Mouse (Mus musculus) liver, adult 10 weeks (tissue): ENCODE results near the gene Tent2. TPM values are rescaled to one million over a fixed set of nuclear protein-coding genes. Genes with fewer than 3 reads are reported as not detected.

ENCODE experiments used
- polyA plus RNA-seq: library from polyadenylated mRNA; stranded (reverse); fragments of 350-450 nt; fragmentation: Illumina TruSeq; extraction: RNeasy Lipid Tissue Mini Kit (QIAGEN cat#74804); gene quantifications from one replicate; pipeline ENCODE4 v1.2.3, GENCODE M21; 2014; ENCODE audit warnings: low read depth, low replicate concordance

Tent2 gene
- polyA plus RNA-seq: 75.9 TPM

GRCm38 (mm10) chr13:93191831-93192645 is at the start of gene Tent2:
TSS of gene Tent2 (minus strand) at chr13:93192385.

GRCm38 (mm10) chr13:93144336-93145167 is 47.6 kb downstream of the Tent2 start, which contains the start of gene Cmya5:
TSS of gene Cmya5 (minus strand) at chr13:93144724.

Other genes starting within 250 kb of the Tent2 start
- gene Cmya5, start 47.7 kb downstream of the Tent2 start, polyA plus RNA-seq: not detected
- 14.8 TPM for gene Homer1, start 107.2 kb upstream of the Tent2 start, polyA plus RNA-seq